Mouse (Mus musculus): ENCODE data around the gene Megf11.

DNA sequence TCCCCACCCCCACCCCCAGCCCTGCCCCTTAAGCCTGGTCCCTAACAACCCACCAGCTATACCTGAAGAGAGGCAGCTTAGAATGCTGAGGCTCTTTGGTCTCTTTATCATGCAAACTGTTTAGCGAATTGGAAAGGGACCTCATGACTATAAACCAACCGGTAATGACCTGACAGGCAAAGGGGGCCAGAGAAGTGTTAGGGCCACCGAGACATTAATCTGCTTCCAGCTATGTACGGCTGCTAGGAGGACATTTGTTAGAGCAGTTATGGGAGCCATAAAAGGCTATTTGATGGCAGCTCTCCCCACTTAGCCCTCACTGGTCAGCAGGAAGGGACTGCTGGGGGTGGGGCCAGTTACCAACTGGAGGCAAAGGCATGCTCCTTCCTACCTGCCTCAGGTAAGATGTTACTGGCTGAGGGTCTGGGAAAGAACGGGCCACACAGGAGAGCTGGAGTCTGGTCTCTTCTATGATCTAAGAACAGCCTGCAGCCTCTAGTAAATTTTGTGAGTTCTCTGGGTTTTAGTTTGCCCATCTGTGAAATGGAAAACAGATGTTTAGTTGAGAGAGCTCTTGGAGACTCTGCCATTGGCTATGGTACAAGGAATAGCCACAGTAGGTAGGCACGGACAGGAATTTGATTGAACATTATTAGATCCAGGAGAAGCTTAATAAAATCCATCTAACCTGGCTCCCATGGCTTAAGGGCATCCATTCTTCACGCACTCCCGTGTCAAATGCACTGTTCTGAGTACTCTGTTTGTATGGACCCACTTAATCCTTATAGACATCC lies 183.2 kb downstream of the Megf11 start:
- TF ChIP-seq CTCF (IDR thresholded peaks at IDR 0.05; ENCODE audit: insufficient read depth, low read length) (no peak), POLR2A (IDR thresholded peaks at IDR 0.05; ENCODE audit: borderline replicate concordance, extremely low read depth, low read depth, low read length) (no peak)
